Mouse (Mus musculus): ENCODE data around the gene Clec4a1.

Clec4a1 gene

DNA sequence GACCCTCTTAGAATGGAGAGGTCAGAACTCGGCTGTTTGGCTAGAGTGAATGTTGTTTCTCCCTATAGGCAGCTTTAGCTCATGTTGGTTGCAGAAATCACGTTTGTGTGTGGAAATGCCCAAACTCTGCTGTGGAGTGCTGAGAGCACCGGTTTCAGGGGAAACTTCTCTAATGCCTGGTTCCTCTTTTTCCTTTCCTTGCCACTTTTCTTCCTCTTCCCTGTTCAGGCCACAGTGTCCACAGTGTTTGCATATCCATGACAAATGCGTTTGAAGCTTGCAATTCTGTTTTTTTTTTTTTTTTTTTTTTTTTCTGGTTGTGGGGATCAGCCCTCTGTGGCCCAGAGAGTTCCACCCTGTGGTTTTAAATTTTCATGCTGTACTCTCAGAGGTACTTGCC is at the start of gene Clec4a1:
Gene Clec4a1 (plus strand): TSS at position 398 of the 400 bp plus-strand sequence.
- peak; percentile 94 for DNase-seq

DNA sequence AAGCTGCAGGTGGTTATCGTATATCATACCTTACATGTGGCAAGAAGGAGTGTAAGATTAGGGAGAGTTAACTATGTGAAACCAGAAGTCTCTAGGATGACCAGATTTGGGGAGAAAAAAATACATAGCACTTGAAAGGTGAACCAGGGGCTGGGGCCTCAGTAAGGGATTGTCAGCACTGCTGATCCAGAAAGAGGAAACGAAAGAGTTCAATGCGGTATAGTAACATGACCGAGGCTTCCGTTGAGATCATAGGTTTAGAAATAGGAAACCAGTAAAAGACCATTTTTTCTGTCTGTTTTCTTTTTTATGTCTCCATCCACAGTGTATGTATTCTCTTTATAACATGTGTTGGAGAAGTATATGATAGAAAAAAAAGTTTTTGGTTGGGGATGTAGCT is 48.8 kb upstream of the Clec4a1 start:
- peak; percentile 94 for DNase-seq

DNA sequence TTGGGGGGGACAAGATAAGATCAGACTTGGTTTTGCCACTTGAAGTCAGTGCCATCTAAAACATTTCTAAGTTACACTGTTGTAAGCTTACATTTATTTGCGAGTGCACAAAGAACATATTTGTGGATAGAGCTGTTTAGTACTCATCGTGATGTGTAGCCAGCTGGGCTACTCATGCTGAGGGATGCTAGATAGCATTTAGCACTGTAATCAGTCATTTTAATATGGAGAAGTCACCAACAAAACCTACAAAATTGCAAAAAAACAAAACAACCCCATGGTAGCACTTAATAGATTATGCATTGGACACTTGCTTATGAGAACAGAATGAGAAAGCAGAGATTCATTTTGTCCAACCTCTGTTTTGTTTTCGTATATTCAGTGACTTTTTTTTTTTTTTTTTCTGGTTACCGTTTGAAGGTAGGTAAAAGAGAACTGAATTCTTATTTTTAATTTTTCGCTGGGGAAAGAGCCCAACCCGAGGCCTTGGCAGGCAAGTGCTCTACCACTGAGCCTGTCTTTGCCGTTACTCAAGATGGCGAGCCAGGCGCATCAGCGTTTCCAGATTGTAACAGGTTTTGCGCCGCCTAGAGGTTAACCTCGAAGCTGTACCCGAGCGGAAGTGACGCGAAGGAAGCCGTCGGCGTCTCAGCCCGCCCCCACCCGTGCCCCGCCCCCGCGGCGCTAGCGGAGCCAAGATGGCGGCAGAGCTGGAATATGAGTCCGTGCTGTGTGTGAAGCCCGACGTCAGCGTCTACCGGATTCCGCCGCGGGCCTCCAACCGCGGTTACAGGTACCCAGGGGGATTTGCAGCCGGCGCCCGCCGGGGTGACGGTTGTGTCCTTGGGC is 47.6 kb upstream of the Clec4a1 start, which contains the start of gene Necap1:
Gene Necap1 (plus strand): TSS at position 604 of the 849 bp plus-strand sequence.
- DNase-seq, result peak; percentile 99

DNA sequence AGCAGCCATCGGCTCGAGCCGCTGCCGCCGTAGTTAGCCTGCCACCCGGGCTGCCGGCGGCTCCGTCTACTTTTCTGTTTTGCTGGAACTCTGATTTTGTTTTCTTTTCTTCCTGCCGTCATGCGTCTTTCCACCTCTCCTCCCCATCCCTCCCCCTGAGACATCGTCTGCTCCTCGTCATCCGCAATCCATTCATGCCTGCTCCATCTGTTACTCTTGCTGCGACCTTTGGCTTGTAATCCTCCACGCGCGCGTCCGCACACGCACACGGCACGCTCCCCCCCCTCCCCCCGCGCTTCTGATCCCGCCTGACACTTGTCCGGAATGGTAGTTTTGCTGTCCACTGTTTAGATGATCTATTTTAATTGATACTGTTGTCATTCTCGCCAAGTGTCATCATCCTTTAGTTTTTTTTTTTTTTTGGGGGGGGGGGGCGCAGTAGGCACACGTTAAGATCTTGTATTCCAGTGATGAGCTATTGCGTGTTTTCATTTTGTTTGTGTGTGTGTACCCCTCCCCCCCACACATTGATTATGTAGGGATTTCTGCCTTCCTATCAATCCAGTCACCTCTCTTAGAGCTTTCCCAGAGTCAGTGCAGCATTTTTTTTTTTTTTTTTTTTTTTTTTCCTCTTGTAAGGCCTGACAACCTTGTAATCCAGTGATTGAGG is 46.8 kb upstream of the Clec4a1 start:
- no peak for DNase-seq

DNA sequence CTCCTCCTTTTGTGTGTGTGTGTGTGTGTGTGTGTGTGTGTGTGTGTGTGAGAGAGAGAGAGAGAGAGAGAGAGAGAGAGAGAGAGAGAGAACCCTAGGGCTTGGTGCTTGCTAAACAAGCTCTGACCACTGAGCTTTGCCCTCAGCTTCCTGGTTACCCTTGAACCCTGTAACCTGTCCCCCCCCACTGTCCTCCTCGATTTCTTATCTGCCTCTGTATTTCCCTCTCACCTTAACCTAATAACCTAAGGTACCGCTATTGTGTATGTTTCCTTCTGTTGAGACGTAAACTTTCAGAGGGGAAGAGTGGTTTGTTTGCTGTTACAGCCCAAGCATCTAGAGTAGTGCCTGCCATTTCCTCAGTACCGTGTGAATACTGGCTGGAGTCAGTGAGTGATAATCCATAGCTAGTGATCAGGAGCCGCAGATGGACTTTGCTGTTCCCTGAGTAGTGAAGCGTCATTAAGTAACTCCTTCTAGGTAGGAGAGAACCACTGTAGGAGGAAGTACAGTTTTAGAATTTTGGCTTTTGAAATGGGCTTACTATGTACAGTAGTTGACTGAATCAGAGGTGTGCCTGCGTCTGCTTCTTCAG is 42.4 kb upstream of the Clec4a1 start:
- peak; percentile 65 for DNase-seq

DNA sequence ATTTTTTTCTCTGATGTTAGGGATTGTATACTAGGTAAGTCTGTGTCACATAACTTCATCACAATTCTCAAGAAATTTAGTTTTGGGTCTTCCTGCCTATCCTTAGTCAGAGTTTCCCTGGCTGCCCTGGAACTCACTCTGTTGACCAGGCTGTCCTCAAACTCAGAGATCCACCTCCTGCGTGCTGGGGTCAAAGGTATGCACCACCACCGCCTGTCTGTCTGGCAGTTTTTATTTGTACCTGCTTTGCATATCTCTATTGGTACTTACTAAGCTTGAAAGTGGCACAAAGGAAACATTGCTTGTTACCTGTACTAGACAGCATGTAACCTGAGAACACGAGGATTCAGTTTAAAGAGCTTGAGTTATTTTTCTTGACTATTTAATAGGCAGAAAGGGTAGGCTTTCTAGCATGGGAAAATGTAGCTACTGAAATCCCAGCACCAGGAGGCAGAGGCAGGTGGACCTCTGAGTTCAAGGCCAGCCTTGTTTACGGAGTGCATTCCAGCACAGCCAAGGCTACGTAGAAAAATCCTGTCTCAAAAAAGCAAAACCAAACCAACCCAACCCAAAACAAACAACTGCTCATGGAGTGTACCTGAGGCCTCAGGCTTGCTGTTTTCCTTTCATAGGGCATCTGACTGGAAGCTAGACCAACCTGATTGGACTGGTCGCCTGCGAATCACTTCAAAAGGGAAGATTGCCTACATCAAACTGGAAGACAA is 41.7 kb upstream of the Clec4a1 start:
- peak; percentile 49 for DNase-seq

DNA sequence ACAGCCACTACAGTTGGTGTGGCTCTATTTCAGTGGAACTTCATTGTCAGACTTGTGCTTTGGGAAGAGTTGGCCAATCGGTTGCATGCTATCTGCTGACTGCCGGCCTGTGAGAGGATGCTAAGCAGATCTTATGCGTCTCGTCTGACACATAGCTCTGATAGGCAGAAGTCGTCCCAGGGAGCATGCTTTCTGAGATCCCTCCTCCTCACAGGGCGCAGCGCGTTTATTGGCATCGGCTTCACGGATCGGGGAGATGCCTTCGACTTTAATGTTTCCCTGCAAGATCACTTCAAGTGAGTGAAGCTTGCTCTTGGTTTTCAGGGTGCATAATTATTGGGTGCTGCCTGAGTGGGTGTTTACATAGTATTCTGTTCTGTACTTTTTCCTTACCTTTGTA is 40.4 kb upstream of the Clec4a1 start:
- peak; percentile 59 for DNase-seq

DNA sequence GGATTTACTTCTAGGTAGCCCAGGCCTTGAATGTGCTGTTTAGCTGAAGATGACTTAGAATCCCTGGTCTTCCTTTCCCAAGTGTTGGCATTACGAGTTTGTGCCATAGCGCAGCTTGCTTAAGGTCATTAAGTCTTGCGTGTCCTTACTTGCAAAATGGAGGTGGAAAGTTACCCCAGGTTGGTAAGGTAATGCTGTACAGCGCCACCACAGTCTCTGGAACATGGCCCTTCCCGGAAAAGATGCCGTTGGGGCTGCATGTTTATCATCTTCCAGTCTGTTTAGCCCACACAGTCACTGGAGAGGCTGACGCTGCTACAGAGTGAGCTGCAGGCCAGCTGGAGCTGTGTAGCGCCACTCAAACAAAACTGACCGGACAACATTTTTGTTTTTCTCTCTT is 38.0 kb upstream of the Clec4a1 start:
- peak; percentile 66 for DNase-seq

DNA sequence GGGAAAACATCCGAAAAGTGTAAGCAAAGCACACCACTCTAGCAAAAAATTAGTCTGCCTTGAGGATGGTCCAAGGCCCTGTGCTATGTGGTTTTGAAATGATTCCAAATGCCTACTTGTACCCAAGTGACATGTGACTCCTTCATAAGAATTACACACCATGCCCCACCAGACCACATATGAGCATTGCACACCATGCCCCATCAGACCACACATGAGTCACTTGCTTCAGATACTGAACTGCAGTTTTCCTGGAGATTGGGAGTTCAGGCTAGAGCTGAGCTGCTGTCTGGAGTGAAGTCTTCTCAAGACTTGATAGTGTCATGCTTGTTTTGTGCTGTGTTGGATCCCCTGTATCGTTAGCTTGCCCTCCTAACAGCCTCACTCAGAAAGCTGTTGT is 32.0 kb upstream of the Clec4a1 start:
- DNase-seq, result no peak

DNA sequence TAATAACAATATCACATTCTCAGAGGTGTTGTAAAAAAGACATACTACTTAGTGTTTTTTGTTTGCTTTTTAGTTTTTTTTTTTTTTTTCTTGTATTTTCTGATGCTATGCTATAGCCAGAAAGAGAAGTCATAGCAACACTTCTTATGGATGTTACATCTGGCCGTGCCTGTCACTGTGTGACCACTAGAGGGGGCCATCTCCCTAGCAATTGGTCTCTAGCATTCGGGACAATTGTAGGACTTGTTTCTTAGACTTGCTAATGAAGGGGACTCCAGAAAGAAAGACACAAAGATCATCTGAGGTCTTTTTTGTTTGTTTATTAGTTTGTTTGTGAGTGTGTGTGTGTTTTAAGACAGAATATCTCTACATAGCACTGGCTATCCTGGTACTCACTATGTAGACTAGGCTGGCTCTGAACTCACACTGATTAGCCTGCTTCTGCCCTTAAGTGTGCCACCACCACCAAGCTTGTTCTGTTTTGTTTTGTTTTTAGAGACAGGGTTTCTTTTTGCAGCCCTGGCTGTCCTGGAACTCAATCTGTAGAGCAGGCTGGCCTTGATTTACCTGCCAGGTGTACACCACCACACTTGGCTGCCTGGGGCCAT is 29.1 kb upstream of the Clec4a1 start:
- peak; percentile 87 for DNase-seq

DNA sequence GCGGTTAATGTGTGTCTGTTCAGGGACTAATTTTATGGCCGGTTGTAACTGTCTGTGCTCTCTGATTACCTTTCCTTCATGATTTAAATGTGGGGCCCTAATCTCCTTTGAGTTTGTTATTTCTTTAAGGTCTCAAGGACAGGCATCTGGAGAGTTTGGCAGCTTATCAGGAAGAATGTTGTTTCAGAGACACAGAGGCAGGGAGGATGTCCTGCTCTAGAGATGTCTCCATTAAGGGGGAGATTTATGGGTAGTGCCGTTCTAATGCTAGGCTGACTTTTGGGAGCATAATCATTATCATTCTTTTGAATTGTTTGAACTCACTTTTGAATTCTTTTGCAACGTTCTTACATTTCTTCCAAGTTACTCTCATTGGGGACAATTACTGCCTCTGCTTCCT is 1.7 kb upstream of the Clec4a1 start:
- no peak for DNase-seq

DNA sequence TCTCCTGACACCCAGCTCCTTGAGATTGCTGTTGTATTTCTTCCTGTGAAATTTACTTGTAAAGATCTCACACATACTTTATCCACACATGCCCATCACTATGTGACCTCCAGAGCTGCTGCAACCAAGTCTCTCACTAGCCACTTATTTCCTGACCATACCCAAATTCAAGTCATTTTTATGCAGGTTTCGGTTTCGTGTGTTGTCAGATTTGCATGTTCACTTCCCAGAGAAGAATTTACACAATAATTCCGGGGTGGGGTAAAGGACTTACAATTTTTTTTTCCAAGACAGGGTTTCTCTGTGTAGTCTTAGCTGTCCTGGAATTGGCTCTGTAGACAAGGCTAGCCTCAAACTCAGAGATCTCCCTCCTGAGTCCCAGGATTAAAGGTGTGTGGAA is 13.2 kb downstream of the Clec4a1 start:
- no peak for DNase-seq

DNA sequence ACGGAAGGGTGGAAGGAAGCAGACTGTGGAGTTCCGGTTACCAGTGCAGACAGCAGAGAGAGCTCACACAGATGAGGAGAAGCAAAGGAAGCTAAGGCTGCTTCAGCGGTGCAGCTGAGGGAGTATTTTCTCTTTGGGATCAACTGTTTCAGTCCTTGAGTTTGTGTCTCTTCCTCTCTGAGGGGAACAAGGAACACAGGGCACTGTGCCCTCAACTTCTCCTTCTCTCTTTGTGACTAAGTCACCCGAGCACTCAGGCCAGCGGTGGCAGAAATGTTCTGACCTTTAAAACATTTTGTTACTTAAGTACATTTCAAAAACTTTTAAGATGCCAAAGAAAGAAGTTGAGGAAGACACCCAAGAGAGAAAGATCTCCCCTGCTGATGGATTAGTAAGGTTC is 18.0 kb downstream of the Clec4a1 start:
- peak; percentile 92 for DNase-seq

DNA sequence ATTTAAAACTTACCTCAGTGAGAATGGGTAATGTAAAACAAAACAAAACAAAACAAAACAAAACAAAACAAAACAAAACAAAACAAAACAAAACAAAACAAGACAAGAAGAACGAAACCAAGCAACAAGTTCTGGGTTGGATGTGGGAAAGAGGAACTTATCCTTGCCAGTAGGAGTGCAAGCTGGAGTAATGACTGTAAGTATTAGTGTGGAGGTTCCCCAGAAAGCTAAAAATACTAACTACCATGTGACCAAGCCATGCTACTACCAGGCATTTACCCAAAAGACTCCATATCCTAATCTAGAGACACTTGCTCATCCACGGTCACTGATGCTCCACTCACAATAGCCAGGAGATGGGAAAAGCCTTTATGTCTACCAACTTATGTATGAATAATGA is 25.1 kb downstream of the Clec4a1 start:
- peak; percentile 87 for DNase-seq

DNA sequence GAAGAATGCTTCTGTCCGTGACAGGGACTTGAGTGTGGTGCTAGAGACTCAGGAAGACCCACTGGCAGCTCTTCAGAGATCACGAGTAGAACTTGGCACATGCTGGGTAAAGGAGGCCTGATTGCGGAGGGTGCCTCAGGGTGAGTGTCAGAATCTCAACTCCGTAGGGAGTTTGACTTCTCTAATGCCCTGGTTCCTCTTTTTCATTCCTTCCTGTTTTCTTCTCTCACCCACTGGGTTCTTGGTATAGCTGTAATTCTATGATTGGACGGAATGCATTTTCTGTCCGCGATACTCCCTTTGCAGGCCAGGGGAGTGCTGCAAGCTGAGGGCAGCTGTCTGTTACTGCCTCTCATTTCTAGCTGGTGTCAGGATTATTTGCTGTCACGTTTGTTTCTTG is 30.8 kb downstream of the Clec4a1 start, which contains the start of gene Clec4a3:
Gene Clec4a3 (plus strand): TSS at position 115 of the 400 bp plus-strand sequence.
- peak; percentile 97 for DNase-seq

DNA sequence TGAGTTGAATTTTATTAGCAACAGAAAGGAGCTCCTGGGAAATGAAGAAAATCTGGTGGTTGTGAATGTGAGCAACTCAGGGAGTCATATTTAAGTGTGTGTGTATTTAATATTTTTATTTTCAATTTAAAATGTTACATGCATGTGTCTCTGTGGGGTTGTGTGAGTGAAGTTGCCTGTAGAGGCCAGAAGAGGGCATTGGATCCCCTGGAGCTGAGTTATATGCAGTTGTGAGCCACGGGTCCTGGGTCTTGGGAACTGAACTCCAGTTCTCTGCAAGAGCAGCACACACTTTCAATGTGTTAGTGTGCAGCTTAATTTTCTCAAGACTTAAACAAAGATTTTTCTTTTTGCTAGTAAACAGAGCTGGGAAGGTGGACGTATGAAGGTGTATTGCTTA is 42.9 kb downstream of the Clec4a1 start:
- no peak for DNase-seq

DNA sequence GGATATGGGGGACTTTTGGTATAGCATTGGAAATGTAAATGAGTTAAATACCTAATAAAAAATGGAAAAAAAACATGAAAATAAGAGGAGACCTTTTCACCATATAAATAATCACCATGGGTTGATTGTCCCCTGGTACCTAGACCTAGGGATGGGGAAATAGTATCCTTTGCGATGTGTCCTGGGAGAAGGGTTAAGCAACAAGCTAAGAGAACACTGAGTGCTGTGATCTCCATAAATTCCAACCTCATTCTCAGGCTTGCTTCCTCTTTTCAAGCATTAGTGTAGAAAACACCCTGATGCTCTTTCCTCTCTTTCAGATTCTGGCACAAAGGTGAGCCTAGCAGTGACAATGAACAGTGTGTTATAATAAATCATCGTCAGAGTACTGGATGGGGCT is 47.4 kb downstream of the Clec4a1 start:
- DNase-seq, result peak; percentile 29
